Mouse (Mus musculus): ENCODE results near the gene Olfr578.

Olfr578 gene

GRCm38 (mm10) chr7:102989224-102989623, at the start of gene Olfr578:
Gene Olfr578 (minus strand): TSS chr7:102989324.
- no peak for DNase-seq

GRCm38 (mm10) chr7:103037724-103038123, 48.6 kb upstream of the Olfr578 start, which contains the start of gene Olfr582:
Gene Olfr582 (plus strand): TSS chr7:103038024.
- DNase-seq: no peak

- DNase-seq: no peak
These were observed 13.3 kb downstream of the Olfr578 start, which contains the start of gene Olfr577 for GRCm38 (mm10) chr7:102975843-102976242. Gene Olfr577 (minus strand): TSS chr7:102975943.

GRCm38 (mm10) chr7:102974399-102974798, 14.7 kb downstream of the Olfr578 start:
- DNase-seq: no peak

GRCm38 (mm10) chr7:102962360-102962759, 26.8 kb downstream of the Olfr578 start, which contains the start of gene Olfr576:
Gene Olfr576 (plus strand): TSS chr7:102962660.
- no peak for DNase-seq

GRCm38 (mm10) chr7:102958593-102958992, 30.5 kb downstream of the Olfr578 start, which contains the start of gene Olfr575:
Gene Olfr575 (minus strand): TSS chr7:102958775.
- DNase-seq: no peak

- DNase-seq: no peak
These were observed 31.0 kb downstream of the Olfr578 start for GRCm38 (mm10) chr7:102958137-102958536.

GRCm38 (mm10) chr7:102950732-102951131, 38.4 kb downstream of the Olfr578 start:
- no peak for DNase-seq

- DNase-seq: no peak
These were observed 41.0 kb downstream of the Olfr578 start, which contains the start of gene Olfr574 for GRCm38 (mm10) chr7:102948167-102948566. Gene Olfr574 (plus strand): TSS chr7:102948467.

- DNase-seq: no peak
These were observed 45.7 kb downstream of the Olfr578 start for GRCm38 (mm10) chr7:102943417-102943816.

- no peak for DNase-seq
These were observed 46.6 kb downstream of the Olfr578 start, which contains the start of gene Olfr573-ps1 for GRCm38 (mm10) chr7:102942475-102942874. Gene Olfr573-ps1 (minus strand): TSS chr7:102942575.
